Mouse (Mus musculus) MEL (cell line): ENCODE data around the gene Hist1h2bp. TPM values are rescaled to one million over a fixed set of nuclear protein-coding genes. Genes with fewer than 3 reads are reported as not detected.
A peak's percentile ranks its signal among the peaks of the same experiment; 100 is the strongest.
"Not testable (repeated sequence)": the region's sequence is repeated elsewhere in the genome, so short reads cannot be mapped to it uniquely, and the experiment has no call there.

Source experiments
- DNase-seq: peaks from one replicate; pipeline ENCODE4 v3.0.0; 2011; ENCODE audit warnings: low read depth, low spot score
- H3K27ac ChIP-seq: 2 replicates; pipeline ENCODE4 v1.5.1; 2012; ENCODE audit warnings: low read depth, mild to moderate bottlenecking, control low read depth, low read length, moderate library complexity; ENCODE audit not compliant: control insufficient read depth
- H3K27me3 ChIP-seq, 2 experiments: fragments of 150-350 bp in 1 of 2; sonication (generic) in 1 of 2; 2 replicates each; pipeline ENCODE4 v1.6.1; 2012; ENCODE audit warnings: low read length in 2 of 2, mild to moderate bottlenecking in 2 of 2, improper control_type of control experiment in 1 of 2, moderate library complexity in 1 of 2; ENCODE audit not compliant: insufficient read depth in 2 of 2, control insufficient read depth in 1 of 2
- H3K36me3 ChIP-seq, 2 experiments: 2 replicates each; pipeline ENCODE4 v1.6.1; 2012 to 2014; ENCODE audit warnings: low read length in 2 of 2, improper control_type of control experiment in 1 of 2, inconsistent platforms in 1 of 2, mild to moderate bottlenecking in 1 of 2; ENCODE audit not compliant: insufficient read depth in 2 of 2, control insufficient read depth in 1 of 2
- H3K4me1 ChIP-seq, 2 experiments: fragments of 150-350 bp in 1 of 2; sonication (generic) in 1 of 2; 2 replicates each; pipeline ENCODE4 v1.6.1; 2012; ENCODE audit warnings: low read length in 2 of 2, improper control_type of control experiment in 1 of 2, mild to moderate bottlenecking in 1 of 2; ENCODE audit not compliant: insufficient read depth in 2 of 2, control insufficient read depth in 1 of 2
- H3K4me3 ChIP-seq, 2 experiments: fragments of 150-350 bp in 1 of 2; sonication (generic) in 1 of 2; 2 replicates each; pipeline ENCODE4 v1.5.1; 2012; ENCODE audit warnings: low read depth in 2 of 2, low read length in 2 of 2, mild to moderate bottlenecking in 2 of 2, moderate library complexity in 2 of 2, control low read depth in 1 of 2, improper control_type of control experiment in 1 of 2; ENCODE audit not compliant: control insufficient read depth in 1 of 2, insufficient read depth in 1 of 2
- H3K79me2 ChIP-seq: 2 replicates; pipeline ENCODE4 v1.6.1; 2012; ENCODE audit warnings: mild to moderate bottlenecking, low read length, moderate library complexity; ENCODE audit not compliant: control insufficient read depth, poor library complexity, insufficient read depth
- H3K9ac ChIP-seq: 2 replicates; pipeline ENCODE4 v1.6.1; 2012; ENCODE audit warnings: low read depth, mild to moderate bottlenecking, control low read depth, low read length, moderate library complexity; ENCODE audit not compliant: control insufficient read depth, poor library complexity, severe bottlenecking
- H3K9me3 ChIP-seq: fragments of 150-350 bp; sonication (generic); replicated peaks from 2 replicates; pipeline ENCODE4 v1.6.1; 2012; ENCODE audit warnings: mild to moderate bottlenecking, low read length, improper control_type of control experiment, moderate library complexity; ENCODE audit not compliant: insufficient read depth
- NELFE ChIP-seq: IDR thresholded peaks from 2 replicates; pipeline ENCODE4 v1.6.1; 2011; ENCODE audit warnings: low read depth, low read length, improper control_type of control experiment
- POLR2A ChIP-seq, 2 experiments: IDR thresholded peaks; 2 replicates each; pipeline ENCODE4 v1.6.1; 2011 to 2012; ENCODE audit warnings: low read length in 2 of 2, mild to moderate bottlenecking in 2 of 2, control low read depth in 1 of 2, improper control_type of control experiment in 1 of 2, low read depth in 1 of 2, moderate library complexity in 1 of 2; ENCODE audit not compliant: control insufficient read depth in 1 of 2, insufficient read depth in 1 of 2, poor library complexity in 1 of 2
- SMC3 ChIP-seq: IDR thresholded peaks from 2 replicates; pipeline ENCODE4 v1.6.1; 2011; ENCODE audit warnings: low read depth, low read length, improper control_type of control experiment
- USF1 ChIP-seq: IDR thresholded peaks from 2 replicates; pipeline ENCODE4 v1.6.1; 2014; ENCODE audit warnings: low read depth, mild to moderate bottlenecking, inconsistent platforms, low read length, improper control_type of control experiment, moderate library complexity
- ZMIZ1 ChIP-seq: IDR thresholded peaks from 2 replicates; pipeline ENCODE4 v1.6.1; 2012; ENCODE audit warnings: low read depth, mild to moderate bottlenecking, inconsistent platforms, low read length, improper control_type of control experiment, moderate library complexity
- polyA plus RNA-seq, 2 experiments: library from polyadenylated mRNA; stranded (reverse) in 1 of 2; unstranded in 1 of 2; fragments of >175 nt in 1 of 2; fragments of >200 nt in 1 of 2; gene quantifications; 2 replicates each; pipeline versions ENCODE4 v1.2.1 to v1.2.4; 2012; ENCODE audit warnings: low replicate concordance in 2 of 2, low read depth in 1 of 2; ENCODE audit not compliant: insufficient read length in 2 of 2, insufficient read depth in 1 of 2, missing spikeins in 1 of 2
- total RNA-seq: library from RNA; depleted of rRNA; stranded (reverse); fragments of 300-350 nt; gene quantifications from 2 replicates; pipeline ENCODE4 v1.2.3, GENCODE M21; 2012

Hist1h2bp gene
- total and polyA plus RNA-seq, 3 experiments, result 3.0 to 512 TPM; not detected in 1

DNA sequence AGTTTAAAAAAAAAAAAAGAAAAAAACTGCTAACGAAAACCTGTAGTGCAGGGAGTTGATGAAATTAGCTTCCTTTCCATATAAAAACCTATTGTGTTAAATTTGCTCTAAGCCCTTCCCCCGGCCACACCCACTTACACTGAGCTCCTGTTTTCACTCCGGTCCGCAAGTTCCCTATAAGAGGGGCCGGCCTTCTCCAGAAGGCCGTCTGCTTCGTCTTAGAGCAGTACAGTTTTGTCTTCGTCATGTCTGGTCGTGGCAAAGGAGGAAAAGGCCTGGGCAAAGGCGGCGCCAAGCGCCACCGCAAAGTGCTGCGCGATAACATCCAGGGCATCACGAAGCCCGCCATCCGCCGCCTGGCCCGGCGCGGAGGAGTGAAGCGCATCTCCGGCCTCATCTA lies 24.3 kb downstream of the Hist1h2bp start, which contains the start of gene Hist1h4m:
TSS of gene Hist1h4m (plus strand) at position 208 of the 400 bp plus-strand sequence.
- H3K79me2 ChIP-seq, H3K36me3 ChIP-seq, H3K9me3 ChIP-seq, H3K4me3 ChIP-seq, H3K4me1 ChIP-seq, DNase-seq, H3K27me3 ChIP-seq: not testable (repeated sequence)
- H3K9ac ChIP-seq, result 0 out of 2 replicates have a peak within 1 kb of the TSS, but pooled peaks have one; percentile 29
- peak within 1 kb of the TSS; percentile 69 for H3K27ac ChIP-seq

DNA sequence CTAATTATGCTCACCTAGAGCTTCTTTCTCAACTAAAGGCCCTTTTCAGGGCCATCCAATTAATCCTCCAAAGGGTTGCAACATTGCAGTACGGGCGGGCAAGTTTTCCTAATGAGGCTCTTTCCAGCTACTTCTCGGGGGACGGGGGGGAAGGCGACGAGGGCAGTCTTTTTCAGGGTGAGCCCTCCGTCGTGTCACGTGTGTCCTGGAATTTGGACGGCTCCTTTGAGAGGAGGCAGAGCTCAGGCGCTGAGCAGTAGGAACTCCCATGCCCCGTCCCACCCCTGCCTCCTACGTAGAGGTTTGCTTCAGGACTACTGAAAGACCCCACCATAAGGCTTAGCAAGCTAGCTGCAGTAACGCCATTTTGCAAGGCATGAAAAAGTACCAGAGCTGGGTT lies 24.8 kb downstream of the Hist1h2bp start:
- not testable (repeated sequence) for H3K4me1 ChIP-seq, DNase-seq, H3K79me2 ChIP-seq, H3K36me3 ChIP-seq, H3K27me3 ChIP-seq, H3K9me3 ChIP-seq, H3K4me3 ChIP-seq
- Histone ChIP-seq H3K9ac (0 out of 2 replicates have a peak overlapping the region, but pooled peaks have one; percentile 29), H3K27ac (peak overlapping the region; percentile 69)
- TF ChIP-seq ZMIZ1 (peak; percentile 69; the same call in 1 of the 2 replicates), POLR2A (IDR thresholded peaks at IDR 0.05; ENCODE audit: control insufficient read depth in 1 of 2, insufficient read depth in 1 of 2, low read depth in 1 of 2, low read length in 2 of 2, poor library complexity in 1 of 2) (peak; percentile 46 to 59; a peak in 2 of 4 replicates), NELFE (peak; percentile 39; the same call in 1 of the 2 replicates)

DNA sequence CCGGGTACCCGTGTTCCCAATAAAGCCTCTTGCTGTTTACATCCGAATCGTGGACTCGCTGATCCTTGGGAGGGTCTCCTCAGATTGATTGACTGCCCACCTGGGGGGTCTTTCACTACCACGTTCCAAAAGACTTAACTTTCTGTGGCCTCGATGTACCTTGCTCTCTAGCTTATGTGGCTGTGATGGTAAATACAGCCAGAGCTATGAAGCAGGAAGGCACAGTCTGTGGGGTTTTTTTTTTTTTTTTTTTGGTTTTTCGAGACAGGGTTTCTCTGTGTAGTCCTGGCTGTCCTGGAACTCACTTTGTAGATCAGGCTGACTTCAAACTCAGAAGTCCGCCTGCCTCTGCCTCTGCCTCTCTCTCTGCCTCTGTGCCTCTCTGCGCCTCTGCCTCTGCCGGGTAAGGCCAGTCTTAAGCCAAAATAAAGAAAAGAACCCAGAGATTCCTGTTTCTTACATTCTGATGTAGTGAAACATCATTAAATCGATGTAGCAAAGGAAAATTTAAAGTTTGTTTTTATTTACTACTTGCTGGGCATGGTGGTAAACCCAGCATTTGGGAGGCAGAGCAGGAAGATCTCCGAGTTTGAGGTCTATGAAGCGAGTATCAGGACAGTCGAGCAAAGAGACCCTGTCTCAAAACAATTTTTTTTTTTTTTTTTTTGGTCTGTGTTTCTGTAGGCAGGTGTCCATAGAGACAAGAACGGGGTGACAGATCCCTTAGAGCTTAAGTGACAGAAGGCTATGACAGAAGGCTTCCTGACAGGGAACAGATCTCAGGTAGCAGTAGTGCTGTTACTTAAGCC lies 33.0 kb downstream of the Hist1h2bp start:
- DNase-seq, H3K9ac ChIP-seq, H3K36me3 ChIP-seq, H3K27ac ChIP-seq, H3K4me1 ChIP-seq, H3K27me3 ChIP-seq, H3K4me3 ChIP-seq, H3K9me3 ChIP-seq, H3K79me2 ChIP-seq: not testable (repeated sequence)

DNA sequence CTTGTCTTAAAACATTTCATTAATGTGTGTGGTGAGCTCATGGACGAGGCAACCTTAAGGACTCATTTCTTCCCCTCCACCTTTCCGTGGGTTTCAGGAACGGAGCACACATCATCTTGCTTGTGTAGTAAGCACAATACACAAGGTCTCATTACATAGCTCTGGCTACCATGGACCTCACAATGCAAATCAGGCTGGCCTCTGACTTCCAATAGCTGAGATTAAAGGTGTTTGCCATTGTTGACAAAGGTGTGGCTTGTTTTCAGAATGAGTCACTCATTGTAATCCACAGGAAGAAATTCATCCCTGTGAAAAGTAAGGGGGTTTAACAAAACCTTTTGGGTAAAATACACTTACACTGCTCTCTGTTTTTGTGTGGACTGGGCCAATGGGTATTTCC lies 41.2 kb downstream of the Hist1h2bp start:
- H3K9ac ChIP-seq, result no peak overlapping the region
- H3K36me3 ChIP-seq, result peaks cover 0 to 2% of the 10 kb centered on the region in 2 experiments; a peak in 2 of 4 replicates
- no peaks in the 10 kb centered on the region for H3K27me3 ChIP-seq
- no peak overlapping the region for H3K27ac ChIP-seq
- TF ChIP-seq SMC3 (no peak), USF1 (no peak), ZMIZ1 (no peak)
- TF ChIP-seq, all 39 proteins: peak for 0
- Histone ChIP-seq H3K79me2 (no peaks in the 10 kb centered on the region), H3K4me3 (no peak overlapping the region), H3K9me3 (no peaks in the 10 kb centered on the region), H3K4me1 (peaks cover 0 to 5% of the 10 kb centered on the region in 2 experiments; a peak in 2 of 4 replicates)
- DNase-seq, result peak; percentile 4
